Mouse (Mus musculus) macrophage (primary cell): Measurements from ENCODE around the gene Pdxp. TPM values are rescaled to one million over a fixed set of nuclear protein-coding genes. Genes with fewer than 3 reads are reported as not detected.

ENCODE experiments used
- H3K27ac ChIP-seq: fragments of 350-480 bp; formaldehyde crosslinking; 2 replicates; pipeline ENCODE4 v1.9.0; 2021
- H3K36me3 ChIP-seq: fragments of 350-480 bp; formaldehyde crosslinking; 2 replicates; pipeline ENCODE4 v1.9.0; 2021; ENCODE audit errors: inconsistent target
- H3K4me3 ChIP-seq: fragments of 350-480 bp; formaldehyde crosslinking; 2 replicates; pipeline ENCODE4 v1.9.0; 2021; ENCODE audit errors: inconsistent target
- H3K79me2 ChIP-seq: fragments of 350-480 bp; formaldehyde crosslinking; 2 replicates; pipeline ENCODE4 v1.9.0; 2021; ENCODE audit errors: inconsistent target
- WGBS: methylation state at CpG from one replicate; pipeline ENCODE4 v1.1.7; 2026; ENCODE audit warnings: inconsistent platforms; ENCODE audit not compliant: missing documents; 5-methylcytosine and 5-hydroxymethylcytosine counted together
- polyA plus RNA-seq: library from polyadenylated mRNA; stranded (reverse); fragments of 250-400 nt; gene quantifications from 3 replicates; pipeline ENCODE4 v1.2.4, GENCODE M21; 2018; ENCODE audit warnings: inconsistent platforms

Pdxp gene
- polyA plus RNA-seq, 1 experiment from 2014 or later = 0.13 TPM

DNA sequence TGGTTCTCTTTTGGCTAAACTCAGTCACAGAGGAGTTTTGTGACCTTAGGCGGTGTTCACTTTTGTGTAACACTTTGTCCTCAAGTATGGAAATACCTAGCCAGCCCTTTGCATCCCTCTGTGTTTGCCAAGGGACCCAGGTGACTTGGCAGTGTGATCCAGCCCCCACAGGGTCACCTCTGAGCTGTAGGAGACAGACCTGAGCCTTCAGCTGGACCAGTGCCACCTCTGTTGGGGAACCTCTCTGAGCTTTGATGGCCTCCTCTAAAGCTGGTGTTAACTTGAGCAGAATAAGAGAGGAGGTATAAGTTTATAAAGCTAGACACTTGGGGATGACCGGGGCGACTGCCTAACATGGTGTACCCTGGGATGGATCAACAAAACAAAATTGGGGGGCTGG is 35.2 kb downstream of the Pdxp start:
- no peaks in the 10 kb centered on the region for H3K36me3 ChIP-seq
- 100% methylated on average over 3 of the region's 3 CpGs for WGBS
- H3K4me3 ChIP-seq = no peak overlapping the region
- no peaks in the 10 kb centered on the region for H3K79me2 ChIP-seq
- no peak overlapping the region for H3K27ac ChIP-seq

DNA sequence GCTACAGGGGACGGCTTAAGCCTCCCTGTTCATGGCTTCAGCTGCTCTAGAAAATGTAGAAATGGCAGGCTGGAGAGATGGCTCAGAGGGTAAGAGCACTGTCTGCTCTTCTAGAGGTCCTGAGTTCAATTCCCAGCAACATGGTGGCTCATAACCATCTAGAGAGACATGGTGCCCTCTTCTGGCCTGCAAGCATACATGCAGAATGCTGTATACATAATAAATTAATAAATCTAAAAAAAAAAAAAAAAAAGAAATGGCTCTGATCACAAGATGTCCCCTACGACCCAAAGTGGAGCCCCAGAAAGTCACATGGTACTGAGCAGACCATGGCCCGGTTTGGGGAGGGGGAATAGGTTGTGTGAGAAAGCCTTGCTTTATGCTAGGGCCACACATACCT is 41.9 kb downstream of the Pdxp start:
- Histone ChIP-seq H3K36me3 (no peaks in the 10 kb centered on the region), H3K27ac (no peak overlapping the region), H3K4me3 (no peak overlapping the region), H3K79me2 (no peaks in the 10 kb centered on the region)
- 59% methylated on average over 3 of the region's 3 CpGs for WGBS

DNA sequence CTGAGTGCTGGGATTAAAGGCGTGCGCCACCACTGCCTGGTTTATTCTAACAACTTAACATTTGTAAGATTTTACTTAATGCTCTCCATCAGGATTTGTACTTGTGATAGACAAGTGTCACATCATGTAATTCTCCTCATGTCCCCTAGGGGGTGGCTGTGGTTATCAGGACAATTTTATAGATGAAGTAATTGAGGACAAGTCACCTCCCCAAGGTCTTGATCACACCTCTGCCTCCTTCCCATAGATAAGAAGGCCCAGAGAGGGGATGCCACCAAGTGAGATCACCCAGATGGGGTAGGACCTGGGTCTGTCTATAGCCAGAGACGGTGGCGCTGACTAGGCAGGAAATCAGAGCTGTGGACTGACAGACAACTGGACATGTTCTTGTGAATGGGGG is 42.6 kb downstream of the Pdxp start:
- Histone ChIP-seq H3K27ac (no peak overlapping the region), H3K4me3 (no peak overlapping the region), H3K79me2 (no peaks in the 10 kb centered on the region), H3K36me3 (no peaks in the 10 kb centered on the region)
- WGBS = 93% methylated on average over 4 of the region's 4 CpGs

DNA sequence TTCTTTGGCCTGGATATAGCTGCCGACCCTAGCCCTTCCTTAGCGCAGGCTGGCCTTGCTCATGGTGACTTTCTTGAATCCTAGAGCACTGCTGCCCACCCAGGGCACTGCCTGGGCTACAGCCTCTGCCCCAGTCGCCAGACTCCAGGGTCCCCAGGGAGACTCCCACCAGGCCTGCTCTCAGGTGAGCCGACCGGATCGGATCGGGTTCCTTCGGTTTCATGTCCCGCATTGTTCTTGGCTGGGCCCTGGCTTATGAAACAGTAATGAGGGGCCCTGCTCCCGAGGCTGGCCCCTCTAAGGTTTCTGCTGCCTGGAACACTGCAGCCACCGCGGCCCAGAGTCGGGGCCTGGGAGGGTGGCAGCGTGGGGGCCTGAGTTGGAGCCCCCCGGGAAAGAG is 43.3 kb downstream of the Pdxp start:
- Histone ChIP-seq H3K27ac (no peak overlapping the region), H3K36me3 (no peaks in the 10 kb centered on the region), H3K4me3 (no peak overlapping the region), H3K79me2 (no peaks in the 10 kb centered on the region)
- 86% methylated on average over 15 of the region's 15 CpGs for WGBS

DNA sequence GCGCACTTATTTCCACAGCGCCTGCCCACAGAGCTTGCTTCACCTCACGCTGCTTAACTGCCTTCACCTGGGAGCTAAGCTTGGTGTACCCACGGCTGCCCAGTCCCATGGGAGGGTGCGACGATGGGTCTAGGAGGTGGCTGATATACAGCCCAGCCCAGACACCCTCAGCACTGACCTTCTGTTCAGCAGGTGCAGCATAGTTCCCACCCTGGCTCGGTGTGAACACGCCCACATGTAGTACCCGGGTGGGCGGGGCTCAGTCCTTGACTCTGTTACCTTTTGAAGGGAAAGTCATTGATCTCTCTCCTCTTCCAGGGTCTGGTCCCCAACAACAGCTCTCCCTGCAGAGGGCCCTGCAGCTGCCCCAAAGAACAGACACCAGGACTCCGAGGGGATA is 45.8 kb downstream of the Pdxp start:
- H3K4me3 ChIP-seq = no peak overlapping the region
- H3K79me2 ChIP-seq = no peaks in the 10 kb centered on the region
- H3K27ac ChIP-seq = no peak overlapping the region
- no peaks in the 10 kb centered on the region for H3K36me3 ChIP-seq
- 90% methylated on average over 10 of the region's 11 CpGs for WGBS

DNA sequence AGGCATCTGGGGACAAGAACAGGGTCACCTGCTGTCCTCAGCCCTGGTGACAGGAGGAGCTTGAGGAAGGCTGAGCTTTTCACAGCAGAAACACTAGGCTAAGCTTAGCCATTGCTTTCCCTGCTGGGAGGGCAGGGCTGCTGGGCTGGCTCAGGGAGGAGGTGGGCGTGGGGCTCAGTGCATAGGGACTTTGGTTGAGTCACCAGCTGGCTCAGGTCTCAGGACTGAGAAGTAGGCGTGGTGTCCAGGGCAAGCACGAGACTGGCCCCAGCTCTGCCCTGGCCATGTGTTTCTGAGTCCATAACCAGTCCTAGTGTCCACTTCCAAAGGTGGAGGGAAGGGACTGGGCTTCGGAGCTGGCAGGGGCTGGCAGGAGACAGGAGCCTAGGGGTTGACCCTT is 46.4 kb downstream of the Pdxp start:
- 72% methylated on average over 4 of the region's 4 CpGs for WGBS
- H3K79me2 ChIP-seq = no peaks in the 10 kb centered on the region
- no peak overlapping the region for H3K4me3 ChIP-seq
- no peaks in the 10 kb centered on the region for H3K36me3 ChIP-seq
- H3K27ac ChIP-seq = no peak overlapping the region

DNA sequence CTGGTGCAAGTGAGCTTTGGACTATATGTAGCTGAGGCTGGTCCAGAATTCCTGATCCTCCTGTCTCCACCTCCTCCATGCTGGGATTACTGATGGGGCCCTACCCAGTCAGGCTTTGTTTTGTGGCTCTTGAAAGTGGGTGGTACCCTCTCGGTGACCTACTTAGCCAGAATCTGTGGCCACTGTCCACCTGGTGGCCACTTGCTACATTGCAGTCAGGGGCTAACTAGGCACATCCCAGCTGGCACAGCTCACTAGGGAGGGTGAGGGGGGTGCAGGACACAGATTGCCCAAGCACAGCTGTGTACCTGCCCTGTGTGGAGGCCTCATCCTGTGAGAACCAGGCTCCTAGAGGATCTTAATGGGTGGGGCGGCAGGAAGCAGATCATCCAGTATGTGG is 49.2 kb downstream of the Pdxp start:
- no peaks in the 10 kb centered on the region for H3K36me3 ChIP-seq
- H3K4me3 ChIP-seq = no peak overlapping the region
- no peak overlapping the region for H3K27ac ChIP-seq
- 34% methylated on average over 2 of the region's 2 CpGs for WGBS
- no peaks in the 10 kb centered on the region for H3K79me2 ChIP-seq

Other genes starting within 250 kb of the Pdxp start
- gene Elfn2, start 195.1 kb upstream of the Pdxp start, polyA plus RNA-seq = not detected in 3 replicates
- gene Mfng, start 140.4 kb upstream of the Pdxp start, polyA plus RNA-seq = 0.69 to 5.4 TPM (median 1.8 TPM) in 3 replicates
- gene Card10, start 110.9 kb upstream of the Pdxp start, polyA plus RNA-seq = 0.21 TPM in 1 of 3 replicates, not detected in the others
- gene Cdc42ep1, start 71.3 kb upstream of the Pdxp start, polyA plus RNA-seq = not detected in 3 replicates
- not detected in 3 replicates for gene Lgals2, start 58.4 kb upstream of the Pdxp start, polyA plus RNA-seq
- 54.0 to 74.5 TPM (median 65.4 TPM) in 3 replicates for gene Gga1, start 36.7 kb upstream of the Pdxp start, polyA plus RNA-seq
- 0.25 to 0.59 TPM in 2 of 3 replicates, not detected in the other for gene Gm49510, start 14.3 kb upstream of the Pdxp start, polyA plus RNA-seq
- gene Sh3bp1, start 14.2 kb upstream of the Pdxp start, polyA plus RNA-seq = 67.4 to 90.3 TPM (median 70.9 TPM) in 3 replicates
- gene Lgals1, start 12.8 kb downstream of the Pdxp start, polyA plus RNA-seq = 1,502 to 3,219 TPM (median 3,114 TPM) in 3 replicates
- 18.3 to 26.2 TPM (median 18.5 TPM) in 3 replicates for gene Nol12, start 21.0 kb downstream of the Pdxp start, polyA plus RNA-seq
- 27.0 to 38.5 TPM (median 29.5 TPM) in 3 replicates for gene Triobp, start 33.8 kb downstream of the Pdxp start, polyA plus RNA-seq
- gene H1f0, start 114.5 kb downstream of the Pdxp start, polyA plus RNA-seq = 47.1 to 75.1 TPM (median 48.4 TPM) in 3 replicates
- not detected in 3 replicates for gene Galr3, start 128.0 kb downstream of the Pdxp start, polyA plus RNA-seq
- 3.9 to 9.7 TPM (median 8.3 TPM) in 3 replicates for gene Ankrd54, start 149.0 kb downstream of the Pdxp start, polyA plus RNA-seq
- gene Eif3l, start 161.3 kb downstream of the Pdxp start, polyA plus RNA-seq = 92.1 to 130 TPM (median 96.7 TPM) in 3 replicates
- gene Micall1, start 195.0 kb downstream of the Pdxp start, polyA plus RNA-seq = 6.4 to 9.0 TPM (median 7.9 TPM) in 3 replicates
- gene Polr2f, start 227.1 kb downstream of the Pdxp start, polyA plus RNA-seq = 27.6 to 119 TPM (median 69.4 TPM) in 3 replicates
- gene 1700088E04Rik, start 227.3 kb downstream of the Pdxp start, polyA plus RNA-seq = 0.56 to 1.1 TPM (median 0.74 TPM) in 3 replicates